Mouse (Mus musculus): Measurements from ENCODE around the gene Fhad1.

GRCm38 (mm10) chr4:141886385-141886968 is 128.4 kb downstream of the Fhad1 start:
- TF ChIP-seq GATA1 (IDR thresholded peaks at IDR 0.05; ENCODE audit: borderline replicate concordance, low read length) (no peak), FLI1 (IDR thresholded peaks at IDR 0.05; ENCODE audit: low read length) (no peak)
